Mouse (Mus musculus): ENCODE results near the gene Stim2. TPM values are rescaled to one million over a fixed set of nuclear protein-coding genes. Genes with fewer than 3 reads are reported as not detected.

Stim2 gene
- total and polyA plus RNA-seq, 2 experiments from 2014 or later = 27.1 to 34.2 TPM

DNA sequence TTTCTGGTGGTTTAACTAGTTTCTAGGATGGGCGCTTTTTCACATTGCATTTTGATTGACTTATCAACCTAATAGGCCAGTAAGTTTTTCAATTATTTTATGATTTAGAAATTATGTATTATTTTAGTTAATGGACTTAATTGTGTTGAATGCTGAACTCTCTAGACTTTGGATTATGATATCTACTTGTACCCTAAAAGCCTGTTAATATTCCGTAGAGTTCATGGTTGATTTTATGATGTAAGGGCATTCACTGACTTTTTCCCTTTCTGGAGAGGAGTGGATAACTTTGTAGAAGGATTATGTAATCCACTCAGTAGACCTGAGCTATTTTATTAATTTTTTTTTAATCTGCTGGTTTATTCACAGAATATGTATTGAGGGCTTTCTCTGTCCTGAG lies 20.6 kb downstream of the Stim2 start:
- H3K4me3 ChIP-seq (ENCODE audit: low read depth, low read length) = no peak overlapping the region
- H3K9ac ChIP-seq = no peak overlapping the region
- no peak overlapping the region for H3K27ac ChIP-seq (ENCODE audit: low read depth, low read length)
- H3K4me2 ChIP-seq (ENCODE audit: low read depth) = no peak overlapping the region
- H3K36me3 ChIP-seq (ENCODE audit: insufficient read depth) = no peaks in the 10 kb centered on the region
- WGBS = 95% methylated on average over 2 of the region's 2 CpGs
- no peaks in the 10 kb centered on the region for H3K4me1 ChIP-seq (ENCODE audit: insufficient read depth)
- no peak for TF ChIP-seq CTCF (IDR thresholded peaks at IDR 0.05; ENCODE audit: low read depth)
- H3K9me3 ChIP-seq (ENCODE audit: low read length) = no peaks in the 10 kb centered on the region
- no peak for DNase-seq
- ATAC-seq = no peak
- H3K27me3 ChIP-seq (ENCODE audit: insufficient read depth, low read length) = no peaks in the 10 kb centered on the region

DNA sequence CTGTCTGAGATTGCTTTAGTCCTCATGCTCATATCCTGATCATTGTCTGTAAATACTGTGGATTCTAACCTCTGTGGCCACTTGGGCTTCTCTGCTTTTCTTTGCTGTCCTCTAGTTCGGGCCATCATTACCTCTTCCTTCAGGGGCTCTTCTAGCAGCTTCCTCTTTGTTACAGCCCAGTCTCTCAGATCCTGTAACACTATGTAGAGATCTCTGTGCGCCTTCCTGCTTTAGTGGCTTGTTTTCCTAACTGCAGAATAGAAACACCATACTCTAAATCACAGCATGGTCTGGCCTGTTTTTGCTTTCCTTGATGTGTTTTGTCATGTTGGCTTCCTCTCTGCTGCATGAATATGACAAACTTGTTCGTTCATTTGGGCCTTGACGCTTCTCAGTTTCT lies 21.2 kb downstream of the Stim2 start:
- H3K27me3 ChIP-seq (ENCODE audit: insufficient read depth, low read length) = no peaks in the 10 kb centered on the region
- H3K4me2 ChIP-seq (ENCODE audit: low read depth) = no peak overlapping the region
- no peak overlapping the region for H3K27ac ChIP-seq (ENCODE audit: low read depth, low read length)
- 69% methylated on average over 4 of the region's 4 CpGs for WGBS
- H3K9ac ChIP-seq = no peak overlapping the region
- no peak for TF ChIP-seq CTCF (IDR thresholded peaks at IDR 0.05; ENCODE audit: low read depth)
- ATAC-seq (no peak), DNase-seq (no peak)
- H3K4me1 ChIP-seq (ENCODE audit: insufficient read depth) = no peaks in the 10 kb centered on the region
- no peaks in the 10 kb centered on the region for H3K9me3 ChIP-seq (ENCODE audit: low read length)
- no peak overlapping the region for H3K4me3 ChIP-seq (ENCODE audit: low read depth, low read length)
- H3K36me3 ChIP-seq (ENCODE audit: insufficient read depth) = no peaks in the 10 kb centered on the region

DNA sequence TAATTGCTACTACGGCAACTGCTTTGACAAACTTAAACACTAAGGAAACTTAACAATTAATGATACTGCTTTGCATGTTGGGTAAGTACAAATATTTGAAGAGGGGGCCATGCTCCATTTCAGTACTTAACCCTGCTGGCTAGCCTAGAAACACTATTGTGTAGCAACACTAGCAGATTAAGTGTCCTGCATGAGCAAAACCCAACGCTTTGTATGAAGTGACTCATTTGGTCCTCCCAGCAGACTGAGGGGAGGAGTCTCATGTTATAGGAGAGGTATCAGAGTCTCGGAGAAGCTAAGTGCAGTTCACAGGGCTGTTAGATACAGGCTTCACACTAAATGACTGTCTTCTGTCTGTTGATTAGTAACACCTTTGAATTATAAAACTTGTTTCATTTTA lies 26.3 kb downstream of the Stim2 start:
- Histone ChIP-seq H3K4me2 (ENCODE audit: low read depth) (no peak overlapping the region), H3K27me3 (ENCODE audit: insufficient read depth, low read length) (no peaks in the 10 kb centered on the region), H3K9ac (no peak overlapping the region), H3K4me3 (ENCODE audit: low read depth, low read length) (no peak overlapping the region), H3K27ac (ENCODE audit: low read depth, low read length) (no peak overlapping the region), H3K4me1 (ENCODE audit: insufficient read depth) (no peaks in the 10 kb centered on the region), H3K36me3 (ENCODE audit: insufficient read depth) (no peaks in the 10 kb centered on the region), H3K9me3 (ENCODE audit: low read length) (no peaks in the 10 kb centered on the region)
- no peak for TF ChIP-seq CTCF (IDR thresholded peaks at IDR 0.05; ENCODE audit: low read depth)
- ATAC-seq (no peak), DNase-seq (no peak)
- WGBS = 48% methylated on average over 3 of the region's 3 CpGs

DNA sequence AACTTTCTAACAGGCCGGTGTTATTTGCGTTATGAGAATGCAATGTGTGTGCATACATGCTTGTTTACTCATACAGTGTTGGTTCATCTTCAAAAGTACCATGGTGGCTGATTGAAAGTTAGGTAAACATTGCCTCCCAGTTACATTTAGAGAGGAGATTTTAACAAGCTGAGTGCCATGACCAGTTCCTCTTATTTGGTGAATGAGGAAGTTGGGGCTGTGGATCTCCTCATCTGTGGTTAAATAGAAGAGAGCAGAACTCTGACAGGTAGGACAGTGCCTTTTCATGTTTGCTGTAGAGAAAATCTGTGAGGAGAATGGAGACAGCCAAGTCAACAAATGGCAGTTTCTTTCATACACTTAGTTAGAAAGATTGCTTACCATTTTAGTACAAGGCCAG lies 27.3 kb downstream of the Stim2 start:
- WGBS = 92% methylated on average over 2 of the region's 2 CpGs

DNA sequence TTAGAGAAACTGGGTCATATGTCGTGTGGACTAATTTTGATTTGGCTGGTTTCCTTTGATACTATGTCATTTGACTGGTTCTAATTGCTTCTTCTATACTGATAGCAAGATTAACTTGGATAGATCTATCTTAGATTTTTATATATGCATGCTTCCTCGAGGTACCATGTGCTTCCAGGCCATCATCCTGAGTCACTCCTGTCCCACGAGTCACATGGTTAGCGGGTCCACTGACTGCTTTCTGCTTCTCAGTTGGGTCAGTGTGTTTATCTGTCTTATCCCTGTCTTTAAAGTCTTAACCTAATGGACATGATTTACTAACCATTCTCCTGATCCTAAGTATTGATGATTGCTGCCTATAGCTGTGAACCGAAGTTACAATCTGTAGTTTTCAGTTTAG lies 34.9 kb downstream of the Stim2 start:
- no peak for ATAC-seq
- no peaks in the 10 kb centered on the region for H3K27me3 ChIP-seq (ENCODE audit: insufficient read depth, low read length)
- no peaks in the 10 kb centered on the region for H3K9me3 ChIP-seq (ENCODE audit: low read length)
- H3K4me2 ChIP-seq (ENCODE audit: low read depth) = no peak overlapping the region
- no peak overlapping the region for H3K27ac ChIP-seq (ENCODE audit: low read depth, low read length)
- no peaks in the 10 kb centered on the region for H3K36me3 ChIP-seq (ENCODE audit: insufficient read depth)
- DNase-seq = no peak
- 89% methylated on average over 5 of the region's 5 CpGs for WGBS
- no peak for TF ChIP-seq CTCF (IDR thresholded peaks at IDR 0.05; ENCODE audit: low read depth)
- H3K9ac ChIP-seq = no peak overlapping the region
- H3K4me3 ChIP-seq (ENCODE audit: low read depth, low read length) = no peak overlapping the region
- no peaks in the 10 kb centered on the region for H3K4me1 ChIP-seq (ENCODE audit: insufficient read depth)

More for the DNA sequence above, 27.3 kb downstream of the Stim2 start:
- no peaks in the 10 kb centered on the region for H3K27me3 ChIP-seq (ENCODE audit: insufficient read depth, low read length)
- no peaks in the 10 kb centered on the region for H3K36me3 ChIP-seq (ENCODE audit: insufficient read depth)
- H3K4me3 ChIP-seq (ENCODE audit: low read depth, low read length) = no peak overlapping the region
- DNase-seq (no peak), ATAC-seq (no peak)
- H3K27ac ChIP-seq (ENCODE audit: low read depth, low read length) = no peak overlapping the region
- H3K4me2 ChIP-seq (ENCODE audit: low read depth) = no peak overlapping the region
- no peak overlapping the region for H3K9ac ChIP-seq
- no peaks in the 10 kb centered on the region for H3K9me3 ChIP-seq (ENCODE audit: low read length)
- TF ChIP-seq CTCF (IDR thresholded peaks at IDR 0.05; ENCODE audit: low read depth) = no peak
- H3K4me1 ChIP-seq (ENCODE audit: insufficient read depth) = no peaks in the 10 kb centered on the region

DNA sequence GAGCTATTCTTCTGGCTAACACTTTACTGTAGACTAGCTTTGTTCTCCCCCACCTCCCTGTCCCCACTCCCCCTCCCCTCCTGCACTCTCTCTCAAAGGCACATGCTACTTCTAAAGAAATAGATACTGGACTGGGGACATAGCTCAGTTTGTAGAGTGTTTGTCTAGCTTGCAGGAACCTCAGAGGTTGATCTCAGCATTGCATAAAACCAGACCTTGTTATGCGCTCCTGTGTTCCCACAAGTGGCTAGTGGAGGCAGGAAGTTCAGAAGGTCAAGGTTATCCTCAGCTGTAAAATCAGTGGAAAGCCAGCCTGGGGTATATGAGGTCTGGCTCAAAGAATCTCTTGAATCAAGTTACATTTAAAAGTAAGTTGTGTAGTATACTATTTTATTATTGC lies 36.4 kb downstream of the Stim2 start:
- Histone ChIP-seq H3K36me3 (ENCODE audit: insufficient read depth) (no peaks in the 10 kb centered on the region), H3K4me2 (ENCODE audit: low read depth) (no peak overlapping the region), H3K4me3 (ENCODE audit: low read depth, low read length) (no peak overlapping the region), H3K27ac (ENCODE audit: low read depth, low read length) (no peak overlapping the region), H3K9me3 (ENCODE audit: low read length) (no peaks in the 10 kb centered on the region), H3K9ac (no peak overlapping the region), H3K27me3 (ENCODE audit: insufficient read depth, low read length) (no peaks in the 10 kb centered on the region), H3K4me1 (ENCODE audit: insufficient read depth) (no peaks in the 10 kb centered on the region)
- 77% methylated on average over 1 of the region's 1 CpGs for WGBS
- ATAC-seq (no peak), DNase-seq (no peak)
- no peak for TF ChIP-seq CTCF (IDR thresholded peaks at IDR 0.05; ENCODE audit: low read depth)

DNA sequence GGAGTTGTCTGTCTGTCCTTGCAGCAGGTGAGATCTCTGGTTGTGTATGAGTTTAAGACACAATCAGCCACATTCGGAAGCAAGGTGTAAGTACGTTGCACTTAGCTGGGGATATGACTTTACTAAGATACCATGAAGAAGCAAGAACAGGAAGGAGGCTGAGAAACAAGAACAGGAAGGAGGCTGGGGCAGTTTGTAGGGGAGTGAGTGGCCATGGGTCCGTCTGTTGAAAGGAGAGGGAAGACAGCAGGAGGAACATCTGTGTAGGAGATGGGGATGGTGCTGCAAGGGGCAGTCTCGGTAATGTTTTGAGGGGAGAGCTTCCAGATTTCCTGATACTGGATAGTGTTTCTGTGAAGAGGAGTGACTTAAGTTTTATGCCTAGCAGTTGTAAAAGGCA lies 40.3 kb downstream of the Stim2 start:
- Histone ChIP-seq H3K4me3 (ENCODE audit: low read depth, low read length) (no peak overlapping the region), H3K4me1 (ENCODE audit: insufficient read depth) (no peaks in the 10 kb centered on the region), H3K27ac (ENCODE audit: low read depth, low read length) (no peak overlapping the region), H3K9ac (no peak overlapping the region), H3K36me3 (ENCODE audit: insufficient read depth) (no peaks in the 10 kb centered on the region), H3K4me2 (ENCODE audit: low read depth) (no peak overlapping the region), H3K27me3 (ENCODE audit: insufficient read depth, low read length) (no peaks in the 10 kb centered on the region), H3K9me3 (ENCODE audit: low read length) (no peaks in the 10 kb centered on the region)
- TF ChIP-seq CTCF (IDR thresholded peaks at IDR 0.05; ENCODE audit: low read depth) = no peak
- 78% methylated on average over 4 of the region's 4 CpGs for whole genome bisulfite sequencing
- ATAC-seq = no peak
- DNase-seq = no peak

DNA sequence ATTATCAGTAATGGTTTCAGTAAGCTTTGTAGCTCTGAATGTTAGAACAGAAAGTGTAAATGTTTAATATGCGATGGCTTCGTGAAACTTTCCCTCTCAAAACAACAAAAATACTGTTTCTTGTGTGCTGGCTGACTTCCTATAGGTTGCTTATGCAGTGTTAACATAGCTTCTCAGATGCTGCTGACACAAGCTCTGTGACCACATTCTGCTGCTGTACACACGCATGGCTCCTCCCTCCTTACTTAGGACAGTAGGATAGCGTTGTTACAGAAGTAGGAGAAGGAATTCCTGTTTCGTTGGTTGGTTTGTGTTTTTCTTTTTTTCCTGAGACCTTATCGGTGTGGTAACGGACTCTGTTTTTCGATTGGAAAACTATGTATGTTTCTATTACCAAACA lies 42.2 kb downstream of the Stim2 start:
- Histone ChIP-seq H3K4me3 (ENCODE audit: low read depth, low read length) (no peak overlapping the region), H3K27me3 (ENCODE audit: insufficient read depth, low read length) (no peaks in the 10 kb centered on the region), H3K36me3 (ENCODE audit: insufficient read depth) (no peaks in the 10 kb centered on the region), H3K9me3 (ENCODE audit: low read length) (no peaks in the 10 kb centered on the region), H3K27ac (ENCODE audit: low read depth, low read length) (no peak overlapping the region), H3K4me2 (ENCODE audit: low read depth) (no peak overlapping the region), H3K9ac (no peak overlapping the region), H3K4me1 (ENCODE audit: insufficient read depth) (no peaks in the 10 kb centered on the region)
- DNase-seq (no peak), ATAC-seq (no peak)
- no peak for TF ChIP-seq CTCF (IDR thresholded peaks at IDR 0.05; ENCODE audit: low read depth)
- WGBS = 83% methylated on average over 8 of the region's 8 CpGs
